Mouse (Mus musculus) stomach, embryonic 15.5 days (tissue): ENCODE measurements at regions not wholly inside any gene's neighbourhood (a gene's known extent, or its start where the extent isn't known, plus 50 kb on each side); places are given as distances from the start of the nearest gene placed in this dataset.

Source experiments
- ATAC-seq: fragments of 200-750 bp; cut with Nextera tagmentation; 2 replicates; pipeline ENCODE4 v1.8.0; 2017; ENCODE audit warnings: low read depth, moderate number of reproducible peaks, moderate TSS enrichment; ENCODE audit not compliant: insufficient read depth, low FRiP score
- H3K27ac ChIP-seq: fragments of 300-500 bp; sonication (generic); 2 replicates; pipeline ENCODE4 v1.5.1; 2015; ENCODE audit warnings: mild to moderate bottlenecking, inconsistent platforms
- H3K27me3 ChIP-seq: fragments of 300-500 bp; sonication (generic); replicated peaks from 2 replicates; pipeline ENCODE4 v1.6.1; 2015; ENCODE audit warnings: inconsistent platforms
- H3K36me3 ChIP-seq: fragments of 300-500 bp; sonication (generic); 2 replicates; pipeline ENCODE4 v1.6.1; 2015; ENCODE audit warnings: inconsistent platforms
- H3K4me1 ChIP-seq: fragments of 300-500 bp; sonication (generic); 2 replicates; pipeline ENCODE4 v1.6.1; 2015; ENCODE audit warnings: inconsistent platforms
- H3K4me2 ChIP-seq: fragments of 300-500 bp; sonication (generic); 2 replicates; pipeline ENCODE4 v1.6.1; 2015; ENCODE audit warnings: mild to moderate bottlenecking, inconsistent platforms
- H3K4me3 ChIP-seq: fragments of 300-500 bp; sonication (generic); replicated peaks from 2 replicates; pipeline ENCODE4 v1.5.1; 2015; ENCODE audit warnings: inconsistent platforms
- H3K9ac ChIP-seq: fragments of 300-500 bp; sonication (generic); 2 replicates; pipeline ENCODE4 v1.6.1; 2015; ENCODE audit warnings: inconsistent platforms
- H3K9me3 ChIP-seq: fragments of 300-500 bp; sonication (generic); 2 replicates; pipeline ENCODE4 v1.6.1; 2016; ENCODE audit warnings: inconsistent platforms
- WGBS: fragments of 180-500 bp; shearing (Covaris S2); methylation state at CpG from one replicate; pipeline ENCODE4 v1.1.7; 2015; 5-methylcytosine and 5-hydroxymethylcytosine counted together

DNA sequence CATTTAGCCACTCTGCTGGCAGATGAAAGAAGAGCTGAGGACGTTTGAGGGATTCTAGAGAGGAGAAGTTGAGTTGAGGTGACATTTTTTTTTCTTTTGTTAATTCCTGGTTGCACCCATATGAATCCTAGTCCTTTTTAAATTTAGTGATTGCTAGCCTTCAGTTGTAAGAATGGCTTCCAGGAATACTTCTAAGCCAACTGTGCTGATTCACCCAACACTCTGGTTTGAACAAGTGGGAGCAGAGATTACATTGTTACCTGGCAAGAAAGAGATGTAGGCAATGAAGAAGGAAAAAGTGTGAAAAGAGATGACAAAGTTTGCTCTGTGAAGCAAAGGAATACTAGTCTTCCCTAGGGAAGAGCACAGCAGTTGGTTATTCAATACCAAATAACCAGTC is 261.1 kb upstream of the Kcnq5 start:
- Histone ChIP-seq H3K9ac (no peak overlapping the region), H3K27ac (no peak overlapping the region), H3K36me3 (no peaks in the 10 kb centered on the region), H3K4me2 (no peak overlapping the region), H3K4me1 (no peaks in the 10 kb centered on the region), H3K9me3 (no peaks in the 10 kb centered on the region), H3K27me3 (no peaks in the 10 kb centered on the region), H3K4me3 (no peak overlapping the region)
- WGBS: 34% methylated on average over 1 of the region's 1 CpGs
- ATAC-seq: no peak

DNA sequence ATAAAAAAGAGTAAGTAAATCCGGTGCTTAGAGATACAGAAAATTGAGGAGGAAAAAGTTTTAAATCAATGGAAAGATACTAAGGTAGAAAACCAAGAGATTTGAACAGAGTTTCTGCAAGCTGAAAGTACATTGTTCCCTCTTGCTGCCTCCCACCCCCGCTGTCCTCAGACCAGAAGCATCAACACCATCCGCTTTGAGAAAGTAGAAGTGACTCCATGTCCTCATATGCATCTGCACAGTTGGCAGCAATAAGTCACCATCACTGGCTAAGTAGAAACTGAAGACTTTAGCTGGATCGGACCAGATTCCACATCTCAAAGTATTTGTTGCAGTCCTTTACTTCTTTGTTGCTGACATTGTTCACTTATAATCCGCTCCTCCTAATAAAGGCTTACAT is 250.1 kb upstream of the Kcnq5 start:
- Histone ChIP-seq H3K4me3 (no peak overlapping the region), H3K4me1 (no peaks in the 10 kb centered on the region)

DNA sequence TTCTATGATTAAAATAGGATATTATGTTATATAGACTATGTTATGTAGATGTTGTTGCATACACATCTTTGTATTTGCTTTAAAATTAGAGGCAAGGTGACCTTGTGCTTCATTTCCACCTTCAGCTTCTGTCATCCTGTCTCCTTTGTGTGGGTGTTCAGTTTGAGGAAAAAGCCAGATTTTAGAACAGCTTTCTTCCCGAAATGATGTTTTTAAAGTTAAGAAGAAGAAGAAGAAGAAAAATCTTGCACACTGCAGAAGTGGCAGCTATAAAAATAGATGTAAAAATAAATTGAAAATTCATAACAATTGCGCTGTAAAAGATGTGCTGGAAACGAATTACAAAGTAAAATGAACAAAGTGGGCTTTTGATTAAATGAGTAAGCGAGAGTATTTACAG is 249.5 kb upstream of the Kcnq5 start:
- Histone ChIP-seq H3K27me3 (no peaks in the 10 kb centered on the region), H3K36me3 (no peaks in the 10 kb centered on the region), H3K9me3 (no peaks in the 10 kb centered on the region), H3K4me3 (no peak overlapping the region), H3K9ac (no peak overlapping the region), H3K4me1 (no peaks in the 10 kb centered on the region), H3K27ac (no peak overlapping the region), H3K4me2 (no peak overlapping the region)
- no peak for ATAC-seq
- WGBS: 80% methylated on average over 4 of the region's 4 CpGs

More for the DNA sequence above, 250.1 kb upstream of the Kcnq5 start:
- Histone ChIP-seq H3K4me2 (no peak overlapping the region), H3K27me3 (no peaks in the 10 kb centered on the region), H3K9me3 (no peaks in the 10 kb centered on the region), H3K9ac (no peak overlapping the region), H3K36me3 (no peaks in the 10 kb centered on the region), H3K27ac (no peak overlapping the region)
- ATAC-seq: no peak
- WGBS: 82% methylated on average over 5 of the region's 5 CpGs

DNA sequence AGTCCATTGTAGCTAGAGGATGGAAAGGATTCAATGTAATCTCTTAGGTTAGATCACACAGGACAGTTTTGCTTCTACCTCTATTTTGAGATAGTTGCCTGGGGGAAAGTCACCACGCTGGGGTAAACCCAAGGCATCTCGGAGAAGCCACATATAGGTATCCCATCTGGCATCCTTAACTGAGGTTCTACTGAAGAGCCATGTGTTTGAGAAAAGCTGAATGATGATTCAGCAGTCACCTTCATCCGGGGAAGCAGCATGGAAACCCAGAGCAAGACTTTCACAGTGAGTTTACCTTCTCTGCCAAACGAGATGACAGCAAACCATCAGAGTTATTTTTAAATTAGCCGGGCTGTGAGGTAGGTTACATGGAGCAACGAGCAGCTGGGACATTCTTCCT is 248.9 kb upstream of the Kcnq5 start:
- 72% methylated on average over 6 of the region's 6 CpGs for WGBS
- Histone ChIP-seq H3K4me1 (no peaks in the 10 kb centered on the region), H3K36me3 (no peaks in the 10 kb centered on the region), H3K9me3 (no peaks in the 10 kb centered on the region), H3K9ac (no peak overlapping the region), H3K27me3 (no peaks in the 10 kb centered on the region), H3K27ac (no peak overlapping the region), H3K4me3 (no peak overlapping the region), H3K4me2 (no peak overlapping the region)
- no peak for ATAC-seq

DNA sequence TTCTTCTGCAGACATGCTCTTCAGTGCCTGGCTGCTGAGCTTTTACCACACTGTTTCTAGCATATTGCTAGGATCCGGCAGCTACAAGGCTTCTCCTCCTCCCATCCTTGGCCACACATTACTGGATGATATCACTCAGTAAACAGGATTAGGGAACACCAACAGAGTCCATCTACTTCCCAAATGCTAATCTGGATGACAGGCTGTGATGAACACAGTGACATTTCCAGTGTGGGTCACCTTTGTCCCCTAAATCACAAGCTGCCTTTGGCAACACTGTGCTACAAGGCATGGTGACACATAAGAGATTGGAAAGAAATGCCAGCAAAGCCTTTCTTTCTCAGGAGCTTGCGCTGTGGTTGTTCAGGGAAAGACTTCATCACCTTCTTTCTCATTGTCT is 246.5 kb upstream of the Kcnq5 start:
- no peak for ATAC-seq
- Histone ChIP-seq H3K4me2 (no peak overlapping the region), H3K36me3 (no peaks in the 10 kb centered on the region), H3K9ac (no peak overlapping the region), H3K27ac (no peak overlapping the region), H3K4me1 (no peaks in the 10 kb centered on the region), H3K4me3 (no peak overlapping the region), H3K9me3 (no peaks in the 10 kb centered on the region), H3K27me3 (no peaks in the 10 kb centered on the region)
- 82% methylated on average over 2 of the region's 2 CpGs for WGBS

DNA sequence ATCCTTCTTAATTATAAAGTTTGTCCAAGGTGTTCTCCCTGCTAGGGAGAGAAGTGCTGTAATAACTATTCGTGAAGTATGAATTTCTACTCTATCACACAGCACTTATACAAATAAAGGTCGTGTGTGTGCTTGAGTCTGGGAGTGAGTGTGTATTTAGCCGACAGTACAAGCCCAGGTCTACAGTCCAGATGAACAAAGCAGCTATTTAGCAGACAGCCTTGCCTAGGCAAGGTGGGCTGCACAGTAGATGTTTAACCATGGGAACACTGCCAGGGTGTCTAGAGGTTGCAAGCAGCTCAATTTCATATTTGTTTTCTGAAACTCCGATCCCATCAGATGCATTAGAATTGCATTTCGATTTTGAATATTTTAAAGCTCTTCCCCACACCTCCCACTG is 245.2 kb upstream of the Kcnq5 start:
- Histone ChIP-seq H3K4me3 (no peak overlapping the region), H3K9ac (no peak overlapping the region), H3K27me3 (no peaks in the 10 kb centered on the region), H3K9me3 (no peaks in the 10 kb centered on the region), H3K27ac (no peak overlapping the region), H3K4me1 (no peaks in the 10 kb centered on the region), H3K4me2 (no peak overlapping the region), H3K36me3 (no peaks in the 10 kb centered on the region)
- ATAC-seq: peak; percentile 85
- WGBS: 59% methylated on average over 5 of the region's 5 CpGs

DNA sequence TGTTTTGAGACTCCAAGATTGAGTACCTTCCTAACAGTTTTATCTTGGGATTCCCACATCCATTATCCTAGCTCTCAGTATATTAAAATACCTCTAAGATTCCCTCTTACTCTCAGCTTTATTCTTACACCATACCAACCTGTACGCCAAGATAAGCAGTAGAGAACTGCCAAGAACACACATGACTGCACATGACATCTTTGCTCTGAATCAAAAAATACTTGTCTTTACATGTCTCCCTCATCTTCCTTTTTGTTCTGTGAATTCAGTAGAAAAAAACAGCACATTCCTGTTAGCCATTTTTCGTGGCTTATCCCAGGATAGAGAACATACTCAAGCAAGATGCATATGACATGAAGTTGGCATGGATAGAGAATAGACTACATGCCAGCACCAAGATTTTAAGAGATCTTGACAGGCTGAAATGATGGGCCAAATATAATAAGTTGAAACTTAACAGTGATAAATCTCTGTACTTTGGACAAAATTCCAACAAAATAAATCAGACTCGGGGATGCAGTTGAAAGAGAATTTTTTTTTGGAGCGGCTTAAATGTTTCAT is 206.0 kb upstream of the Kcnq5 start:
- Histone ChIP-seq H3K27ac (no peak overlapping the region), H3K4me1 (no peaks in the 10 kb centered on the region), H3K9ac (no peak overlapping the region), H3K36me3 (no peaks in the 10 kb centered on the region), H3K4me3 (no peak overlapping the region), H3K27me3 (no peaks in the 10 kb centered on the region), H3K4me2 (no peak overlapping the region), H3K9me3 (no peaks in the 10 kb centered on the region)
- ATAC-seq: no peak
- 64% methylated on average over 4 of the region's 4 CpGs for WGBS

DNA sequence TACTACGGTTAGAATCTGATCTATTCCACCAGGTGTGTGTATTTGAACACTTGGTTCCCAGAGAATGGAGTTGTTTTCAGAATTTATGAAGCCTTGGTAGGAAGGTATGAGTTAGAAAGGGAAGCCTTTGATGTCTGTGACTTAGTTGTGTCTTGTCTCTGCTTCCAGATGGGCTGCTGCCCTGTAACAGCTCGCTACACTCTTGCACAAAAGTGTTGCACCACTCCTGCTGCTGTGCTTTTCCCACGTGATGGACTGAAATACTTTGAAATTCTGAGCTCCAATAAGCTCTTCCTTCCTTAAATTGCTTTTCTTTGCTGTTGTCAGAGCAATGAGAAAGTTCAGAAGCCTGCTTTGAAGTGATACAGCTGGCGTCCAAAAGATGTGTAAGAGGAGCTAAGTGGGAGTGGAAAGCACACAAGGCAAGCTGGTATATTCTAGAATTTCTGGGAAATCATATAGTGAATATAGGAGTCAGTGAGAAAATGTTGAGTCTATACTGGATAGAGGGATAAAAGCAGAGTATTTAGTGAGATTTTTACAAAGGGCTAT is 174.9 kb upstream of the Kcnq5 start:
- Histone ChIP-seq H3K9ac (no peak overlapping the region), H3K4me2 (no peak overlapping the region), H3K9me3 (no peaks in the 10 kb centered on the region), H3K4me1 (no peaks in the 10 kb centered on the region), H3K4me3 (no peak overlapping the region), H3K27me3 (no peaks in the 10 kb centered on the region), H3K36me3 (no peaks in the 10 kb centered on the region), H3K27ac (no peak overlapping the region)
- ATAC-seq: no peak
- WGBS: 45% methylated on average over 4 of the region's 4 CpGs

DNA sequence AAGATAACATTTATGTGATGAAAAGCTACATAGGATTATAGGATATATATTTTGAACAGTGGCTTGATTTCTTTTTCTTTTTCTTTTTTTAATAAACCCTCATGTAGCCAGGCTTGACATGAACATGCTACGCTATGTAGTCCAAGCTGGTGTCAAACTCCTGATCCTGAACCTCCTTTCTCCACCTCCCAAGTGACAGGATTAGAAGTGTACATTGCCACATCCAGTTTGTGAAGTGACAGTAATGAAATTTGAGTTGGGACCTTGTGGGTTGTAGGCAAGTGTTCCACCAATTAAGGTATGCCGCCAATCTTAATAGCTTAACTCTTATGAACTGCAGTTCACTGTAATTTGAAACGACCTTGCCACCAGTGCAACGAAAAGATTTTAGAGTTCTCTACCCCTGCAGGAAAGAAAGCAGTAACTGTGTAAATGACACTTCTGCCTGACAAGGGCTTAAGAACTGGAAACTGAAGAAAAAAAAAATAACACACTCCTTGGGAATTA is 156.6 kb upstream of the Kcnq5 start:
- no peak overlapping the region for H3K9ac ChIP-seq
- ATAC-seq: no peak
- no peak overlapping the region for H3K4me2 ChIP-seq
- H3K36me3 ChIP-seq: no peaks in the 10 kb centered on the region
- H3K9me3 ChIP-seq: no peaks in the 10 kb centered on the region
- WGBS: 59% methylated on average over 4 of the region's 4 CpGs
- no peak overlapping the region for H3K4me3 ChIP-seq
- no peaks in the 10 kb centered on the region for H3K27me3 ChIP-seq
- H3K4me1 ChIP-seq: no peaks in the 10 kb centered on the region
- no peak overlapping the region for H3K27ac ChIP-seq

DNA sequence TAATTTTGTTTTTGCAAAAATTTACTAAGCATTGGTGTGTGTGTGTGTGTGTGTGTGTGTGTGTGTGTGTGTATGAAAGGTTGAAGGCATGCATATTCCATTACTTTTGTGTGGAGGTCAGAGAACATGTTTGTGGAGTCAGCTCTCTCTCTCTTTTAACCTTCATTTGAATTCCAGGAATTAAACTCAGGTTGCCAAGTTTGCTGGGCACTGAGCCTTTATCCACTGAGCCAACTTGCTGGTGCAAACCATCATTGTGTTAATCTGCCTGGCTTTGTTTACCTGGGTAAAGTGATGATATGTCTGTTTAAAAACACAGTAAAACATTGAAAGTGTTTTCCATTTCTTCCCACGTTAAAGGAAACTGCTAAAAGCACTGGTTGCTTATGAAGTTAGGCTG is 154.7 kb upstream of the Kcnq5 start:
- Histone ChIP-seq H3K27me3 (no peaks in the 10 kb centered on the region), H3K4me1 (no peaks in the 10 kb centered on the region), H3K9me3 (no peaks in the 10 kb centered on the region), H3K4me2 (no peak overlapping the region), H3K4me3 (no peak overlapping the region), H3K9ac (no peak overlapping the region), H3K27ac (no peak overlapping the region), H3K36me3 (no peaks in the 10 kb centered on the region)
- WGBS: 45% methylated on average over 1 of the region's 1 CpGs
- ATAC-seq: no peak

DNA sequence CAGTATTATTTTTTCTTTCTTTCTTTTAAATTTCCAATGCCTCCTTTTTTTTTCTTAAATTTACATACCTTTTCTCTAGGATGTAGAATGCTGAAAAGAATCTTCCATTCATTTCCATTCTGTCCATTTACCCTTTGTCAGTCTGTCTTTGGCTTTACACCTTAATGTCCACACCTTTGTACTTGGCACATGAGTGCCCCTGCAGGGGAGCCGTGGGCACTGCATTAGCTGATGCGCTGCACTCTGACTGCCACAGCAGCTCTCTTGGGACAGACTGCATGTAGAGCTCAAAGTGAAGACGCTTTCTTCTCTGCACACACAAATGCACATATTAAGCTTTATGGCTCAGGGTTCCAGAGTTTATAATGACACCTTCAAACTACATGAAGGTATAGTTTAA is 143.8 kb upstream of the Kcnq5 start:
- H3K4me3 ChIP-seq: no peak overlapping the region
- H3K36me3 ChIP-seq: no peaks in the 10 kb centered on the region
- no peaks in the 10 kb centered on the region for H3K9me3 ChIP-seq
- no peaks in the 10 kb centered on the region for H3K4me1 ChIP-seq
- WGBS: 64% methylated on average over 3 of the region's 3 CpGs
- no peak overlapping the region for H3K9ac ChIP-seq
- no peak overlapping the region for H3K4me2 ChIP-seq
- no peak for ATAC-seq
- H3K27me3 ChIP-seq: no peaks in the 10 kb centered on the region
- H3K27ac ChIP-seq: no peak overlapping the region

DNA sequence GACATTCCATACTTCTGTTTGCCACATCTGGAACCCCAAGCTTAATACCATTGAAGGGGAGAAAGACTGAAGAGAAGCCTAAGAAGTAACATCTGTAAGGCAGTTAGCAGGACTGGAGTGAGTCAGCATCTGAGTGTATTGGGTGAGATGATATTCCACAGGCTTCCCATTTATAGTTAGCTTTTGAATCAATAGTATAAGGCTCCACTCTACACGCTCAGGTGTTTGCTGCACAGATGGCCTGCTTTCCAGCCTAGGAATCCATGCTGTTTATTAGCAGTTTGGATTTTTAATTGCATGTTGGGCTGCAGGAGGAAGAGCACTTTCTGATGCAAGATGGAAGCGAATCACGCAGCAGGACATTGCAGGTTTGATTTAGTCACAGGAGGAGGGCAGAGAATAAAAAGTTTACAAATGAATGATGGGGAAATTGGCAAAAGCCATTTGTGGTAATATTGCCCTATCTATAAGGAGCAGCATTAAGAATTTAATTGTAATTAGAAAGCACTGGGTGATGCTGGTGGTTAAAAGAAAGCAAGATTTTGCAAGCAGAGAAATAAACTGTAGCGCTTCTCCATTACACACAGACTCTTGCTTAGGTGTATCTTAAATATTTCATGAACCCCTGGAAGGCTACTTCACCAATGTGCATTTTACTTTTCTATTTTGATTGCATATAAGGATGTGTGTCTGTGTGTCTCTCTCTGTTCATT is 109.8 kb upstream of the Kcnq5 start:
- Histone ChIP-seq H3K36me3 (no peaks in the 10 kb centered on the region), H3K27me3 (no peaks in the 10 kb centered on the region), H3K4me2 (no peak overlapping the region), H3K4me1 (no peaks in the 10 kb centered on the region), H3K4me3 (no peak overlapping the region), H3K9ac (no peak overlapping the region), H3K9me3 (no peaks in the 10 kb centered on the region), H3K27ac (no peak overlapping the region)
- 88% methylated on average over 4 of the region's 4 CpGs for WGBS
- no peak for ATAC-seq
